Mouse (Mus musculus): Measurements from ENCODE around the gene Prrc2c. TPM values are rescaled to one million over a fixed set of nuclear protein-coding genes. Genes with fewer than 3 reads are reported as not detected.

Prrc2c gene
- polyA plus RNA-seq, 1 experiment from 2014 or later, result 66.3 TPM

DNA sequence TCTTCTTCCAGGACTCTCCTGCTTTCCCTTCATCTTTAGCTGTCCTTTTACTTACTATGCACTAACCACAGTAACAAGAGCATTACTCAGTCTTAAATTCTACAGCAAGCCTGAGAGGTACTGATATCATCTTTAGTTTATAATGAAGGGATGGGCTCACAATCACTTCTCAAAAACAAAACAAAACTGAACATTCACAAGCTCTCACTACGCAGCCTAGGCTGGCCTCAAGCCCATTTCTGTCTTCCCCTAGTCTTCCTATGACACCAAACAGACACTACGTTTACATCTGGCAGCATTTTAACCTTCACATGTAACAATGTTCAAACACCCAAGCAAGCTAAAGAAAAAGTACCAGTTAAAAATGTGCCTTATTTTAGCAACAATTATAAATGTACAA, 1.9 kb downstream of the Prrc2c start:
- DNase-seq (ENCODE audit: low spot score) (no peak), ATAC-seq (ENCODE audit: low FRiP score, low TSS enrichment) (no peak)
- Histone ChIP-seq H3K36me3 (ENCODE audit: control insufficient read depth, insufficient read depth, low read length) (no peaks in the 10 kb centered on the region), H3K27ac (replicated peaks) (no peak overlapping the region), H3K4me1 (replicated peaks; ENCODE audit: control insufficient read depth, insufficient read depth) (0 out of 2 replicates have a peak, but pooled peaks cover 2% of the 10 kb centered on the region), H3K27me3 (ENCODE audit: control insufficient read depth, insufficient read depth, low read length) (no peaks in the 10 kb centered on the region), H3K9me3 (ENCODE audit: control insufficient read depth, low read length) (no peaks in the 10 kb centered on the region), H3K4me2 (replicated peaks; ENCODE audit: low read depth) (peak overlapping the region; percentile 71), H3K4me3 (ENCODE audit: low read depth, low read length) (peak overlapping the region; percentile 100), H3K9ac (ENCODE audit: low read length) (no peak overlapping the region)
- WGBS, result 5% methylated on average over 2 of the region's 2 CpGs
- TF ChIP-seq EP300 (optimal IDR thresholded peaks at IDR 0.05), result no peak
- TF ChIP-seq CTCF (IDR thresholded peaks at IDR 0.05; ENCODE audit: low read depth), result no peak

DNA sequence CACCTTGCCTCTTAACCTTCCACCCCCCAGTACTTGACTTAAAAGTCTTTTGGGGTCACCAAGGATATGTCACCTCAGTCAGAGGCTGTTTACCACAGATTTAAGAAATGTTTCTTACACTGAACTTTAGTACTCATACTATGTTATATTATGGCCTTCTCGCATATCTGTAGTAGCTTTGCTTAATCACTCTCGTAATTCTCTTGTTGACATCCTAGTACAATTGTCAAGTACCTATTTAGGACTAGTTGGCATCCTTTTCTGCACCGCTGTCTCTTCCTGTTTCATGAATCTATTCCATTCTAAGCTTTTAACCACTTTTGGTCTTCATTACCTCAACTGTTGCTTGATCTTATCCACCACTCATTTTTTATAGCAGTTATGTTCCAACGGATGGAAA, 5.3 kb downstream of the Prrc2c start:
- Histone ChIP-seq H3K27me3 (ENCODE audit: control insufficient read depth, insufficient read depth, low read length) (no peaks in the 10 kb centered on the region), H3K9me3 (ENCODE audit: control insufficient read depth, low read length) (no peaks in the 10 kb centered on the region), H3K36me3 (ENCODE audit: control insufficient read depth, insufficient read depth, low read length) (no peaks in the 10 kb centered on the region), H3K4me2 (replicated peaks; ENCODE audit: low read depth) (no peak overlapping the region), H3K4me1 (replicated peaks; ENCODE audit: control insufficient read depth, insufficient read depth) (0 out of 2 replicates have a peak, but pooled peaks cover 2% of the 10 kb centered on the region), H3K9ac (ENCODE audit: low read length) (no peak overlapping the region), H3K4me3 (ENCODE audit: low read depth, low read length) (no peak overlapping the region), H3K27ac (replicated peaks) (no peak overlapping the region)
- ATAC-seq (ENCODE audit: low FRiP score, low TSS enrichment) (no peak), DNase-seq (ENCODE audit: low spot score) (no peak)
- 72% methylated on average over 4 of the region's 4 CpGs for WGBS
- TF ChIP-seq CTCF (IDR thresholded peaks at IDR 0.05; ENCODE audit: low read depth) (no peak), EP300 (optimal IDR thresholded peaks at IDR 0.05) (no peak)

DNA sequence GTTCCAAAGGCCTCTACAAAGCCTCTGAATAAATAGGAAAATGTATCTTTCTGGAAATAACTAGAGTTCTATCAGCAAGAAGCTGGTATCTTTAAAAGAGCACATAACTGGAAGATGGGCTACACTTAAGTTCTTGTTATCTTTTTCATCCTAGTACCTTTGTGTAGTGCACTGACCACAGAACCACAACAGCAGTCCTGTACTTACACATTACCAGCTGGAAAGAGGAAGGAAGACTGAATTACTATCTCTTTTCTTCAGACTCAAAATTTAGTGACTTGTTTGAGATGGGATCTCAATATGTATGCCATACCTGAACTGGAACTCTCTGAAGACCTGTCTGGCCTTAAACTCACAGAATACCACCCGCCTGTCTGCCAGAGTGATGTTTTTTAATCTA, 6.1 kb downstream of the Prrc2c start:
- H3K9ac ChIP-seq (ENCODE audit: low read length), result no peak overlapping the region
- H3K27ac ChIP-seq (replicated peaks), result no peak overlapping the region
- 0 out of 2 replicates have a peak, but pooled peaks cover 2% of the 10 kb centered on the region for H3K4me1 ChIP-seq (replicated peaks; ENCODE audit: control insufficient read depth, insufficient read depth)
- H3K27me3 ChIP-seq (ENCODE audit: control insufficient read depth, insufficient read depth, low read length), result no peaks in the 10 kb centered on the region
- H3K36me3 ChIP-seq (ENCODE audit: control insufficient read depth, insufficient read depth, low read length), result no peaks in the 10 kb centered on the region
- H3K4me2 ChIP-seq (replicated peaks; ENCODE audit: low read depth), result no peak overlapping the region
- no peaks in the 10 kb centered on the region for H3K9me3 ChIP-seq (ENCODE audit: control insufficient read depth, low read length)
- H3K4me3 ChIP-seq (ENCODE audit: low read depth, low read length), result no peak overlapping the region
- TF ChIP-seq EP300 (optimal IDR thresholded peaks at IDR 0.05) (no peak), CTCF (IDR thresholded peaks at IDR 0.05; ENCODE audit: low read depth) (no peak)
- WGBS, result 58% methylated on average over 1 of the region's 1 CpGs
- DNase-seq (ENCODE audit: low spot score) (no peak), ATAC-seq (ENCODE audit: low FRiP score, low TSS enrichment) (no peak)

DNA sequence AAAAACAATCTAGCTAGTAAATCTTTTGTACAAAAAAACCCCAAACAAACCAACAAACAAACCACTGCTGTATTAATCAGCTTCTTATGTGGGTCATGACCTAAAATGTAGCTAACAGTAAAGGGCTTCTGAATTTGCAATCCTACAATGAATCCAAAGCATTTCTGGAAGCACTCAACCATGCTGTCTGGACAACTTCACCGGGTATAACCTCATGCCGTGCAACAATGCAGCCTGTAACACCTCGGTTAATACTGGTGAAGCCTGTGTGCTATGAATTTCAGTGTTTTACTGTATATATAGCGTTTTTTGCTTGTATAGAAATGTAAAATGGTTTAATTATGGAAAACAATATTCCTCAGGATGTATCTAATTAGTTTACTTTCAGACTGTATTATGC, 8.3 kb downstream of the Prrc2c start:
- no peak overlapping the region for H3K27ac ChIP-seq (replicated peaks)
- no peak overlapping the region for H3K4me3 ChIP-seq (ENCODE audit: low read depth, low read length)
- no peak overlapping the region for H3K4me2 ChIP-seq (replicated peaks; ENCODE audit: low read depth)
- H3K9me3 ChIP-seq (ENCODE audit: control insufficient read depth, low read length), result no peaks in the 10 kb centered on the region
- TF ChIP-seq EP300 (optimal IDR thresholded peaks at IDR 0.05) (no peak), CTCF (IDR thresholded peaks at IDR 0.05; ENCODE audit: low read depth) (no peak)
- 0 out of 2 replicates have a peak, but pooled peaks cover 2% of the 10 kb centered on the region for H3K4me1 ChIP-seq (replicated peaks; ENCODE audit: control insufficient read depth, insufficient read depth)
- WGBS, result 71% methylated on average over 4 of the region's 4 CpGs
- H3K27me3 ChIP-seq (ENCODE audit: control insufficient read depth, insufficient read depth, low read length), result no peaks in the 10 kb centered on the region
- H3K9ac ChIP-seq (ENCODE audit: low read length), result no peak overlapping the region
- H3K36me3 ChIP-seq (ENCODE audit: control insufficient read depth, insufficient read depth, low read length), result no peaks in the 10 kb centered on the region
- DNase-seq (ENCODE audit: low spot score) (no peak), ATAC-seq (ENCODE audit: low FRiP score, low TSS enrichment) (no peak)

DNA sequence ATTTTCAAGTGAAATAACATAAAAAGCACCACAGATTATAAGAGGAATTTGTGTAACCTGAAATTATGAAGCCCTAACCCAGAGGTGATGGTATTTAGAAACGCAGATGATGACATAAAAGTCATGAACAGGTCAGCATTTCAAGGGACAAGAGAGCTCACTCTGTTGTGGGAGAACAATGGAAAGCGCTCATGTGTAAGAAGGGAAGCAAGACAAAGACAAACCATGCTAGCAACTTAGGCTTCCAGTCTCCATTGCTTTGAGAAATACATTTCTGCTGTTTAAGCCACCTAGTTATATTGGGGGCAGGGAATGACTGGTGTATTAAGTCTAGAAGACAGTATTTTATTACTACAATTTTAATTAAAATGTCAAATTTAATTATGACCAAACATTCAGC, 10.9 kb downstream of the Prrc2c start:
- ATAC-seq (ENCODE audit: low FRiP score, low TSS enrichment) (no peak), DNase-seq (ENCODE audit: low spot score) (no peak)
- TF ChIP-seq EP300 (optimal IDR thresholded peaks at IDR 0.05) (no peak), CTCF (IDR thresholded peaks at IDR 0.05; ENCODE audit: low read depth) (no peak)
- no peak overlapping the region for H3K27ac ChIP-seq (replicated peaks)
- no peaks in the 10 kb centered on the region for H3K4me1 ChIP-seq (replicated peaks; ENCODE audit: control insufficient read depth, insufficient read depth)
- H3K4me3 ChIP-seq (ENCODE audit: low read depth, low read length), result no peak overlapping the region
- H3K27me3 ChIP-seq (ENCODE audit: control insufficient read depth, insufficient read depth, low read length), result no peaks in the 10 kb centered on the region
- H3K9ac ChIP-seq (ENCODE audit: low read length), result no peak overlapping the region
- H3K36me3 ChIP-seq (ENCODE audit: control insufficient read depth, insufficient read depth, low read length), result no peaks in the 10 kb centered on the region
- WGBS, result 85% methylated on average over 2 of the region's 2 CpGs
- no peaks in the 10 kb centered on the region for H3K9me3 ChIP-seq (ENCODE audit: control insufficient read depth, low read length)
- no peak overlapping the region for H3K4me2 ChIP-seq (replicated peaks; ENCODE audit: low read depth)

DNA sequence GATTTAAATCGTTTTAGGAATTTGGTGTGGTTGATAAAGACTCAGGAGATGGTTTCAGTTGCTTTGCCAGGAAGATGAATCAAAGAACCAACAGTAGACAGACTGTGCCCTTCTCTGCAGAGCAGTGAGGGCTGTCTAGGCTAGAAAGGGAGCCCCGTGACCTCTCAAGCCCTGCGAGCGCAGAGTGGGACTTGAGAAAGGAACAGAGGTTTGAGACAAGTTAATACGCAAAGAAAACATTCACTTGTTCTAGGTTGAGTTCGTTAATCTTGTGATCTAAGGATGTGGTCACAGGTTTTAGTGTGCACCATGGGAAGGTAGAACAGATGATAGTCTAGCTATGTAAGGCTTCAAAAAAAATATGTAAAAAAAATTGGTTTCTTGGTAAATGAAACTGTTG, 12.4 kb downstream of the Prrc2c start:
- no peaks in the 10 kb centered on the region for H3K4me1 ChIP-seq (replicated peaks; ENCODE audit: control insufficient read depth, insufficient read depth)
- no peaks in the 10 kb centered on the region for H3K36me3 ChIP-seq (ENCODE audit: control insufficient read depth, insufficient read depth, low read length)
- 81% methylated on average over 6 of the region's 6 CpGs for WGBS
- no peak overlapping the region for H3K9ac ChIP-seq (ENCODE audit: low read length)
- H3K4me3 ChIP-seq (ENCODE audit: low read depth, low read length), result no peak overlapping the region
- DNase-seq (ENCODE audit: low spot score), result no peak
- H3K27me3 ChIP-seq (ENCODE audit: control insufficient read depth, insufficient read depth, low read length), result no peaks in the 10 kb centered on the region
- no peaks in the 10 kb centered on the region for H3K9me3 ChIP-seq (ENCODE audit: control insufficient read depth, low read length)
- H3K4me2 ChIP-seq (replicated peaks; ENCODE audit: low read depth), result no peak overlapping the region
- ATAC-seq (ENCODE audit: low FRiP score, low TSS enrichment), result no peak
- H3K27ac ChIP-seq (replicated peaks), result no peak overlapping the region
- TF ChIP-seq EP300 (optimal IDR thresholded peaks at IDR 0.05) (no peak), CTCF (IDR thresholded peaks at IDR 0.05; ENCODE audit: low read depth) (no peak)
